Mouse (Mus musculus): ENCODE measurements around the gene Pnrc1.

DNA sequence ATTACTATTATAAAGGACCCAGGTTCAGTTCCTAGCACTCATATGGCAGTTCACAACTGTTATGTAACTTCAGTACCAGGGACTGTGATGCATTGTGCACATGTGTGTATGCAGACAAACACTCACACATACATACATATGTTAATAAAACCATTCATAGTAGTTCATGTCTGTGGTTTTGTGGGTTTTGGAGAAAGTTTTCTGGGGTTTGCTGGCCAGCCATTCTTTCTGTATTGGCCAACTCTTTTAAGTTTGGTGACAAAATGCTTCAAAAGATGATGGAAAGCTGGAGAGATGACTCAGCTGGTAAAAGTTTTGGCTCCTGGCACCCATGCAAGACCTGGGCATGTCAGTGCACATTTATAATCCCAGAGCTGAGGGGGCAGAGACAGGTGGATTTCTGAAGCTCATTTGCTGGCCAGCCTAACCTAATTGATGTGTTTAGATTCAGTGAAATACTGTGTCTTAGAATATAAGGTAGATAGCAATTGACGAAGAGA is 43.0 kb upstream of the Pnrc1 start:
- TF ChIP-seq CTCF (IDR thresholded peaks at IDR 0.05) (no peak), POLR2A (IDR thresholded peaks at IDR 0.05; ENCODE audit: insufficient read depth, low read depth, low read length) (no peak)

Data from heart, adult 2 months (tissue).